Mouse (Mus musculus): ENCODE data around the gene Amph. TPM values are rescaled to one million over a fixed set of nuclear protein-coding genes. Genes with fewer than 3 reads are reported as not detected.
A peak's percentile ranks its signal among the peaks of the same experiment; 100 is the strongest.

Gene Amph
- polyA plus RNA-seq, 1 experiment from 2014 or later: 14.9 TPM

DNA sequence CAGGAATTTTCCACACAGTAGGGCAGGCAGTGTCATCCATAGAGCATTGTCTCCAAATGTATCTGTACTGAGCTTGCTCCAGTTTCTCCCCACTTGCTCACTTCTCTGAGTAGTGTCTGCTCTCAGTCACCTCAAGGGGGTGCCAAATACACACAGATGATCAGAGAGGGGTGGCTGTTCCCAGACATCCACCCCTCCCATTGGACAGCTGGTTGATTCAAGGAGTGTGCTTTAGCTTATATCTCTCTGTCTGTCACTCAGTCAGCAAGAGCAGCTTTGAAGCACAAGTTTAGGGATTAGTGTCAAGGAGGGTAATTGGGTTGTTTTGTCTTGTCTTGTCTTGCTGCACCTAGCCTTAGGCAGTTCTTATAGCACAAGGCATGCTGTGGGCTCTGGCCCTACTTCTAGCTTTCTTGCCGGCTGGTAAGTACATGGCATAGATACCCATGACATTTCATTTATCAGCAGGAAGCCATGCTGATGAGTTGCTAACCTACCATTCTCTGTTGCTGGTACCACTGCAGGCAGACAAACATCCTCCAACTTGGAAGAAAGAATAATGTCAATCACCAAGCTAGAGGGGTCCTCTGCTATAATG, 229.8 kb downstream of the Amph start:
- no peaks in the 10 kb centered on the region for H3K9me3 ChIP-seq (ENCODE audit: control insufficient read depth, low read length)
- no peaks in the 10 kb centered on the region for H3K36me3 ChIP-seq (ENCODE audit: control insufficient read depth, insufficient read depth, low read length)
- no peak overlapping the region for H3K27ac ChIP-seq (ENCODE audit: low read depth, low read length)
- no peak overlapping the region for H3K9ac ChIP-seq (ENCODE audit: low read depth, low read length)
- no peak overlapping the region for H3K4me3 ChIP-seq (ENCODE audit: low read length)
- peak; percentile 85 for ATAC-seq (ENCODE audit: low FRiP score, low TSS enrichment)
- no peaks in the 10 kb centered on the region for H3K4me1 ChIP-seq (ENCODE audit: control insufficient read depth, insufficient read depth, low read length)
- no peaks in the 10 kb centered on the region for H3K27me3 ChIP-seq (ENCODE audit: control insufficient read depth, insufficient read depth, low read length)
- 93% methylated on average over 1 of the region's 1 CpGs for WGBS
- H3K4me2 ChIP-seq (replicated peaks; ENCODE audit: low read depth, low read length): no peak overlapping the region

- Histone ChIP-seq H3K36me3 (ENCODE audit: control insufficient read depth, insufficient read depth, low read length) (no peaks in the 10 kb centered on the region), H3K4me2 (replicated peaks; ENCODE audit: low read depth, low read length) (no peak overlapping the region), H3K9me3 (ENCODE audit: control insufficient read depth, low read length) (no peaks in the 10 kb centered on the region), H3K4me3 (ENCODE audit: low read length) (no peak overlapping the region), H3K4me1 (ENCODE audit: control insufficient read depth, insufficient read depth, low read length) (no peaks in the 10 kb centered on the region), H3K9ac (ENCODE audit: low read depth, low read length) (no peak overlapping the region), H3K27ac (ENCODE audit: low read depth, low read length) (no peak overlapping the region), H3K27me3 (ENCODE audit: control insufficient read depth, insufficient read depth, low read length) (no peaks in the 10 kb centered on the region)
- no peak for ATAC-seq (ENCODE audit: low FRiP score, low TSS enrichment)
- WGBS: 87% methylated on average over 5 of the region's 5 CpGs
Measured at GRCm38 (mm10) chr13:19178351-19178750, 230.3 kb downstream of the Amph start.

GRCm38 (mm10) chr13:19182259-19182658, 234.3 kb downstream of the Amph start:
- Histone ChIP-seq H3K27me3 (ENCODE audit: control insufficient read depth, insufficient read depth, low read length) (no peaks in the 10 kb centered on the region), H3K9ac (ENCODE audit: low read depth, low read length) (no peak overlapping the region)

GRCm38 (mm10) chr13:19190052-19190451, 242.0 kb downstream of the Amph start:
- Histone ChIP-seq H3K4me3 (ENCODE audit: low read length) (no peak overlapping the region), H3K27ac (ENCODE audit: low read depth, low read length) (no peak overlapping the region)
- WGBS: 55% methylated on average over 6 of the region's 6 CpGs

More at GRCm38 (mm10) chr13:19182259-19182658, 234.3 kb downstream of the Amph start:
- no peaks in the 10 kb centered on the region for H3K9me3 ChIP-seq (ENCODE audit: control insufficient read depth, low read length)
- no peaks in the 10 kb centered on the region for H3K4me1 ChIP-seq (ENCODE audit: control insufficient read depth, insufficient read depth, low read length)
- ATAC-seq (ENCODE audit: low FRiP score, low TSS enrichment): no peak
- 65% methylated on average over 8 of the region's 8 CpGs for WGBS
- no peak overlapping the region for H3K27ac ChIP-seq (ENCODE audit: low read depth, low read length)
- no peak overlapping the region for H3K4me2 ChIP-seq (replicated peaks; ENCODE audit: low read depth, low read length)
- H3K4me3 ChIP-seq (ENCODE audit: low read length): no peak overlapping the region
- H3K36me3 ChIP-seq (ENCODE audit: control insufficient read depth, insufficient read depth, low read length): no peaks in the 10 kb centered on the region

GRCm38 (mm10) chr13:19194803-19195202, 246.8 kb downstream of the Amph start:
- H3K36me3 ChIP-seq (ENCODE audit: control insufficient read depth, insufficient read depth, low read length): no peaks in the 10 kb centered on the region
- no peak overlapping the region for H3K27ac ChIP-seq (ENCODE audit: low read depth, low read length)
- no peaks in the 10 kb centered on the region for H3K27me3 ChIP-seq (ENCODE audit: control insufficient read depth, insufficient read depth, low read length)
- 80% methylated on average over 4 of the region's 4 CpGs for WGBS
- H3K9ac ChIP-seq (ENCODE audit: low read depth, low read length): no peak overlapping the region
- no peaks in the 10 kb centered on the region for H3K4me1 ChIP-seq (ENCODE audit: control insufficient read depth, insufficient read depth, low read length)
- ATAC-seq (ENCODE audit: low FRiP score, low TSS enrichment): no peak
- no peaks in the 10 kb centered on the region for H3K9me3 ChIP-seq (ENCODE audit: control insufficient read depth, low read length)
- no peak overlapping the region for H3K4me3 ChIP-seq (ENCODE audit: low read length)
- no peak overlapping the region for H3K4me2 ChIP-seq (replicated peaks; ENCODE audit: low read depth, low read length)

More at GRCm38 (mm10) chr13:19190052-19190451, 242.0 kb downstream of the Amph start:
- Histone ChIP-seq H3K4me1 (ENCODE audit: control insufficient read depth, insufficient read depth, low read length) (no peaks in the 10 kb centered on the region), H3K9me3 (ENCODE audit: control insufficient read depth, low read length) (no peaks in the 10 kb centered on the region), H3K27me3 (ENCODE audit: control insufficient read depth, insufficient read depth, low read length) (no peaks in the 10 kb centered on the region), H3K9ac (ENCODE audit: low read depth, low read length) (no peak overlapping the region), H3K36me3 (ENCODE audit: control insufficient read depth, insufficient read depth, low read length) (no peaks in the 10 kb centered on the region), H3K4me2 (replicated peaks; ENCODE audit: low read depth, low read length) (no peak overlapping the region)
- no peak for ATAC-seq (ENCODE audit: low FRiP score, low TSS enrichment)

GRCm38 (mm10) chr13:19195456-19195855, 247.5 kb downstream of the Amph start:
- Histone ChIP-seq H3K4me1 (ENCODE audit: control insufficient read depth, insufficient read depth, low read length) (no peaks in the 10 kb centered on the region), H3K36me3 (ENCODE audit: control insufficient read depth, insufficient read depth, low read length) (no peaks in the 10 kb centered on the region), H3K27me3 (ENCODE audit: control insufficient read depth, insufficient read depth, low read length) (no peaks in the 10 kb centered on the region), H3K4me3 (ENCODE audit: low read length) (no peak overlapping the region), H3K4me2 (replicated peaks; ENCODE audit: low read depth, low read length) (no peak overlapping the region), H3K27ac (ENCODE audit: low read depth, low read length) (no peak overlapping the region), H3K9ac (ENCODE audit: low read depth, low read length) (no peak overlapping the region), H3K9me3 (ENCODE audit: control insufficient read depth, low read length) (no peaks in the 10 kb centered on the region)
- no peak for ATAC-seq (ENCODE audit: low FRiP score, low TSS enrichment)
- 52% methylated on average over 1 of the region's 1 CpGs for WGBS

Other genes starting within 250 kb of the Amph start
- gene Vps41, start 230.9 kb upstream of the Amph start, polyA plus RNA-seq (2014; fragmentation: Nextera tagmentation; extraction: Ambion mirVana): 48.0 and 64.8 TPM in 2 replicates

Measured in kidney, embryonic 14.5 days (tissue).